Mouse (Mus musculus) spleen, postnatal 14 days (tissue): Measurements from ENCODE around the gene Klhl6.
A peak's percentile ranks its signal among the peaks of the same experiment; 100 is the strongest.
"Not testable (repeated sequence)": the region's sequence is repeated elsewhere in the genome, so short reads cannot be mapped to it uniquely, and the experiment has no call there.

Source experiments
- DNase-seq, 2 experiments: peaks; one replicate each; pipeline ENCODE4 v3.0.0; 2021 to 2022; ENCODE audit warnings: low spot score in 2 of 2

Gene Klhl6

DNA sequence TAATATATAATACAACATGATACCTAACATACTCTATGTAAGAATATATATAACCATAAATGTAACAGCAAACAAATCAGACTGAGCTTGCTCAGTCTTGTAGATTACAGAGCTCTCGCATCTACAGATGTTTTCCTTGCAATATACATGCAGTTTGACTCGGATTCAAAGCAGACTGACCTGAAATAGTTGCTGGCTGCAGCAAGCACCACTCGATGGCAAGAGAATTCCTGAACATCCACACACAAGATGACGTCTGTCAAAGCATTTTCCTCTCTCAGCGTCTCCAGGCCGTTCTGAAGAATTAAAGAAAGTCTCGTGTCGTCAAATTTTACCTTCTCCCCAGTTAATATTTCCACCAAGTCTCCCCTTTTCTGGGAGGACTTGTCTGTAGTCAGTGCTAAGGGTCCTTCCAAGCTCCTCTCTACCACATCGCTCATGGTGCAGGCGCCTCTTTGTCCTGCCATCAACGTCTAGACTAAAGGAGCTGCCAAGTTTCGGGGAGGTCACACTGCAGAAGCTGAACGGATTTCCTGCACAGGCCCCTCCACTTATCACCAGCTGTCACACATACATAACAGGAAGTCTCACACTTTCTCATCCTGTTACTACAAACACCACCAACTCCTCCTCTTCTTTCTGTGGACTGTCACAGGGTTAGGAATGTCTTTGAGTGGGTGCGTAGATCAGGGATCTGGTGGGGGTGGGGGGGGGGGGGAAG is at the start of gene Klhl6:
Klhl6 (minus strand) TSS at position 501 of the 721 bp plus-strand sequence.
- DNase-seq = peak; percentile 35 to 48

DNA sequence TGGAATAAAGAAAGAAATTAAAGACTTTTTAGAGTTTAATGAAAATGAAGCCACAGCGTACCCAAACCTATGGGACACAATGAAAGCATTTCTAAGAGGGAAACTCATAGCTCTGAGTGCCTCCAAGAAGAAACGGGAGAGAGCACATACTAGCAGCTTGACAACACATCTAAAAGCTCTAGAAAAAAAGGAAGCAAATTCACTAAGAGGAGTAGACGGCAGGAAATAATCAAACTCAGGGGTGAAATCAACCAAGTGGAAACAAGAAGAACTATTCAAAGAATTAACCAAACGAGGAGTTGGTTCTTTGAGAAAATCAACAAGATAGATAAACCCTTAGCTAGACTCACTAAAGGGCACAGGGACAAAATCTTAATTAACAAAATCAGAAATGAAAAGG is 44.4 kb upstream of the Klhl6 start:
- DNase-seq = not testable (repeated sequence)

DNA sequence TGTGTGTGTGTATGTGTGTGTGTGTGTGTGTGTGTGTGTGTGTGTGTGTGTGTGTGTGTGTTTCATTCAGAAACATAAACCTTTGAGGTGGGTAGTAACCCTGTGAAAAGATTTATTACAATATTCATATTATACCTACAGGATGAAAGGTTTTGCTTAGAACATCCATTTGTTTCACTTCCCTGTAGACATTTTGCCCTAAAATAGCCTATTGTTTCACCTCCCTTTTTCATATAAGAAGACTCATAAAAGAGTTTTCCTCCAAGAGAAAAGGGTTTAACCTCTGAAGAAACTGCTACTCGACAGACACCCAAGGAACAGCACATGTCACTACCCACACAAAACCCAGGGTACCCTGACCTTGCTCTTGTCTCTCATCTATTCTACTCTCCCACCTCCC is 40.0 kb upstream of the Klhl6 start:
- no peak for DNase-seq

DNA sequence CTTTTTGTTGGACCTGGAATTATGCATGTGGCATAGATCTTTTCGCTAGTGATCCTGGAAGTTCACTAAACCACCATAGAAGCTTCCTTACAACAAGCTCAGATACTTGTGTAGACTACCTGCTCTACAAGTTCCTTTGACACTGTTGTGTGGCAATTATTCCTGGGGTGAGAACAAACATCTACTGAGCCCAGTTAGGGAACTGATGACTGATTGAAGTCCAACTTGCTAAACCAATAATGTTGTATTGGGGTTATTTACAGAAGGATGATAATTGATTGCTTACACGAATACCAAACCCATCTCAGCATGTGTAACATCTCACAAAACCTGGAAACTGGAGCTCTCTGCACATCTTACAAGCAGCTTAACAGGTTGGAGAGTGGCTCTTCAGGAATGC is 39.0 kb upstream of the Klhl6 start:
- no peak for DNase-seq

DNA sequence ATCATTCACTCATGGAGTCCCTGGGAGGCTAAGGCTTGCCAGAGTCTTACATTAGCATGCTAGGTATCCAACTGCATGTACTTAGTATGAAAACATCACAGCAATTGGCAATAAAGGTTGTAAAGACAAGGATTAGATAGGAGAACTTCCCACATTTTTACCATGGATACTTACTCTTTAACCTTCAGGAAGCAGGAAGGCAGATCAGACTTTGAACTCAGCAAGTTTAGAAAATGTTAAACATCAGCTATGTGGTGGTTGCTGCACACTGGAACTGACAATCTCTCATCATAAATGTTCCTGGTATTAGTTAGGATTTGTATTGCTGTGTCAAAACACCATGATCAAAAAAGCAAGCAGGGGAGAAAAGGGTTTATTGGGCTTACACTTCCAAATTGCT is 29.8 kb upstream of the Klhl6 start:
- DNase-seq = no peak

DNA sequence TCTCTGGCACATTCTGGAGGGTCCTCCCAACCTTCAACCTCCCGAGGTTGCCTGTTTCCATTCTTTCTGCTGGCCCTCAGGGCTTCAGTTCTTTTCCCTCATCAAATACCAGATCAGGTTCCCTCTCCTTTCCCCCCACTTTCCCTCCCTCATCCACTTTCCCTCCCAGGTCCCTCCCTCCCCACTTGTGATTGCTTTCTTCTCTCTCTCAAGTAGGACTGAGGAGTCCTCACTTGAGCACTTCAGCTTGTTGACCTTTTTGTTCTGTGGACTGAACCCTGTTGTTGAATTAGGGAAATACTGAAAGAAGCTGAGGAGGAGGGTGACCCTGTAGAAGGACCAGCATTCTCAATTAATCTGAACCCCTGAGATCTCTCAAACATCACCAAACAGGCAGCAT is 23.2 kb upstream of the Klhl6 start:
- no peak for DNase-seq

DNA sequence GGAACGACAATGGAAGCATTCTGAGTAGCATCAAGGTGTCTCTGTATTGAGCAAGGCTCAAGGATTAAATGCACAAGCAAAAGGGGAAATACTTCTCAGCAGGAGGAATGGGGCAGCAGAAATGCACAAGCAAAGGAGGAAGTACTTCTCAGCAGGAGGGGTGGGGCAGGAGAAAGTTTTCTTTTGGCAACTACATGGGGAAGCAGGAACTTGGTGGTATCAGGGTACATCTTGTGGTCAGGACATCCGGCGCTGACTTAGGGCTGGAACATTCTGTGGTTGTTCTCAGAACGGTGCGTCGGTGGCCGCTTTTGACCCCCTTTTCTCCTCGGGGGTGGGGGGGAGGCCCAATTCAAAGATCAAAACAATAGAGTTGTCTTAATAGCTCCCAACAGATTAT is 17.4 kb upstream of the Klhl6 start:
- not testable (repeated sequence) for DNase-seq

DNA sequence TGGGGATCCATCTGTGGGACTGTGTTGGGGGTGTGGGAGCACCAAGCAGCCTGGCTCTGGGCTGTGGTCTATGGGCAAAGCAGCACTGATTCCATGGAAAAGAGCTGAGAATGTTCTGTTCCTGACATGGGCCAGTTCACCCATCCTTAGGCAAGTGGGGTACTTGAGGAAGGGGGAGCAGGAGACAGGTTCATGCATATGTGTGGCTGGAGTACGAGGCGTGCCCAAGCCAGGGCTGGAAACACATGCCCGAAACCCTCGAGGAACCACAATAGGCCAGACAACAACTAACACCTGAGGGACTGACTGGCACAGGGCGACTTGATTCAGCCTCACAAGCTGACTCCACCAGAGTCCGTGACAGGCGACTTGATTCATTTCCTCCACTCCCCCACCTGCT is 14.8 kb upstream of the Klhl6 start:
- DNase-seq = no peak

DNA sequence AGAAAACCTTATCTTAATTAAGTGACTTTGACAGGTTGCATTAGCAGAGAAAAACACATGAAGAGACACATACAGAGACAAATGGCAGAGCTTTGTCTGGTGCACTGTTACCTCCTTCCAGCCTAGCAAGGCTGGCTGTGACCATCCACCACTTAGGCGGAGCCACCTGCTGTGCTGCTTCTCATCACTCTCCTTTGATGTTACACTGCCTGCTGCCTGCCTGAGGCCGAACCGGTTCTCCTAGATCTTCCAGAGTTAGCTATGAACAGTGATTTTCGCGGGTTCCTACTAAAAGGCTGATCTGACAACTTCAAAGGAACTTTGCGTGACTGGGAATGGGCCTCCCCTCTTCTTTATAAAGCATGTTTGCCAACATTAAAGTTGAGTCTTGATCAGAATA is 14.1 kb upstream of the Klhl6 start:
- DNase-seq = not testable (repeated sequence)

DNA sequence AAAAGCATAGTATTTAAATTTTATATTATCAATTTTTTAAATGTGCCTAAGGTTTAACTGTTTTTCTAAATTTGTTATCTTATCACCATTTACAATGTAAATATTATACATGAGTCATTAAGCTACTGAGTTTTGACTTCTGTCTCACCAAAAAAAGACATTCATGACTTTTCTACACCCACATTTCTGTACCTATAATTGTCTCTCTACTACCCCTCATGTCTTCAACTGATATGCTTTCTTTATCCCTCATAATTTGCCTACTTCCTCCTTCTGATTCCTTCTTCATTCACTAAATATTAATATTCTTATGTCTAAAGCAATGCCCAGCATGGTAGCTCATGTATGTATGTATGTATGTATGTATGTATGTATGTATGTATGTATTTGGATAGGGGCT is 13.0 kb upstream of the Klhl6 start:
- no peak for DNase-seq

DNA sequence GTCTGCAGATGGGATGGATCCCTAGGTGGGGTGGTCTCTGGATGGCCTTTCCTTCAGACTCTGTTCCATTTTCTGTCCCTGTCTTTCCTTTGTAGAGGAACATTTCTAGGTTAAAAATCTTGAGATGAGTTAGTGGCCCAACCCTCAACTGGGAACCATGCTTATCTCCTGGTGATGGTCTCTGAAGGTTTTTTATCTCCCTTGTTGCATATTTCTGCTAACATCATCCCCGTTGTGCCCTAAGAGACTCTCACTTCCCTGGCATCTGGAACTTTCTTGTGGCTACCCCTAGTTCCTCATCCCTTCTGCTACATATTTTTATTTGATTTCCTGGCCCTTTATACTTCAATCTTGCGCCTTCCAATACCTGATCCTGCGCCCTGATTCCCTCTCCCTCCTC is 10.4 kb upstream of the Klhl6 start:
- DNase-seq = no peak

DNA sequence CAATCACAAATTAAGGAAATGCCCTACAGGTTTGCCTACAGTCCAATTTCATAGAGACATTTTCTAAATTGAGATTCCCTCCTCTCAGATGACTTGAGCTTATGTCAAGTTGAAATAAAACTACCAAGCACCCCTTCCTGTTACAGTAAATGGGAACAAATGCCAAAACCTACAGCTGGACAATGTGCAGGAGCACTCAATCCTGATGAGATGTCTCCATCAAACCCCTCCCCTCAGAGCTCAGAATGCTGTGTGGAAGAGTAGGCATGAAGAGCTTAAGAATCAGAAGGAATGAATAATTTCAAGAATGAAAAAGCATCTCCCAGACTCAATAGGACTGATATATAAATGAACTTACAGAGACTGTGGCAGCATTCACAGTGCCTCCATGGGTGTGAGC is 7.7 kb upstream of the Klhl6 start:
- no peak for DNase-seq

DNA sequence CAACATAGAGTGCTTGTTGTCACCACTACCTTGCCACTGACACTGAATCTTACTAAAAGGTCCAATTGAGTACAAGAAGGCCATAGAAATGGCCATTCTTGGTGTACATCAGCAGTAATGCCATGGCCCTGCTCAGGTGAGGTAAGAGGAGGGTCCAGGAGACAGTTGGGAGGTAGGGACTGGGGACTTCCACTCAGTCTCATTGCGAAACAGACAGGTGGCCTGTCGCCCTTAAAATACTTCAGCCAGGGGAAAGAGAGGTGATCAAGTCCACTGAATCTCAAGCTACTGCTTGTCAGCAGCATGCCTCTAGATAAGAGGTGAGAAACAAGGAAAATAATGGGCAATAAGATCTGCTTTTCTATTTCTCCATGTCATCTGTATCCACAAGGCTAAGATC is 4.8 kb upstream of the Klhl6 start:
- DNase-seq = no peak

DNA sequence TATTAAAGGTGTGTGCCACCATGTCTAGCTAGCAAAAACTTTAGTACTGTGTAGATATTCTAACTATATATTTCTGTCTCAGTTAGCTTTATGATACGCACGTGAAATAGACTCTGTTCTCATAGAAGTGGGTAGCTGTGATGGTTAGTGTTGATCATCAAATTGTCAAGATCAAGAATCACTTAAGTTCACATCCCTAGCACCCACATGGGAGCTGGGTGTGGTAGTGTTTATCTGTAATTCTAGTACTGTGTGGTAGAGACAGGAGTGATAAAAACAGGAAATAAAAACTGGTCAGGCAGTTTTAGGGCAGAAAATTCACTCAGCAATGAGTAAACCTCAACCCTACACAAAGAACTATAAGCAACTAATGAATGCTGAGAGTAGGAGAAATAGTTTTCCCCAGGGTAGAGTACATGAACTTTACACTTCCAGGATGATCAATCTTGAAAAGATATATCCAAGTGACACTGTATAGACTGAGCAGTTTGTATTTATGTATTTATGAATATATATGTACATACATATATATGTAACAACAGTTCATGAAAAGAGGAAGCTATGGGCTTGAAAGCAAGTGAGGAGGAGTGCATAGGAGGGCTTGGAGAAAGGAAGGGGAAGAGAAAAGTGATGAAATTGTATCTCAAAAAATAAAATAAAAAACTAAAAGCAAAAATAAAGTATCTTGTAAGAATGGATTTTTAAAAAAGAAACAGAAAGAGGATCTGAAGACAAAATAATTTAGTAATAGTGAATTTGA is 2.2 kb upstream of the Klhl6 start:
- no peak for DNase-seq

DNA sequence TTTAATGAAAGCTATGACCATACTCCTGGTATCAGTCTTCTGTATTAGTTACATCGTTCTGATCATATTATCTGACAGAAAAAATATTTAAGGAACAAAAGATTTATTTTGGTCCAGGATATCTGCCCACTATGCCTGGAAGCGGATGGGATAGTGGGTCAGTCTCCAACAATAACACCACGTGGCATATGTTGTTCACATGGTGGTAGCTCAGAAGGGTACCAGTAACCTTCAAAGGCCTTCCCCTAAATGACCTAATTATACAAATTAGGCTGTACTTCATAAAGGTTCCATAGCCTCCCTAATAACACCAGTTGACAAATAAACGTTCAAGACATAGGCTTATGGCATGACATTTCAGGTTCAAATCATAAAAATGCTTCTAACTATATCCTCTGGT is 722 bp upstream of the Klhl6 start:
- DNase-seq = no peak

DNA sequence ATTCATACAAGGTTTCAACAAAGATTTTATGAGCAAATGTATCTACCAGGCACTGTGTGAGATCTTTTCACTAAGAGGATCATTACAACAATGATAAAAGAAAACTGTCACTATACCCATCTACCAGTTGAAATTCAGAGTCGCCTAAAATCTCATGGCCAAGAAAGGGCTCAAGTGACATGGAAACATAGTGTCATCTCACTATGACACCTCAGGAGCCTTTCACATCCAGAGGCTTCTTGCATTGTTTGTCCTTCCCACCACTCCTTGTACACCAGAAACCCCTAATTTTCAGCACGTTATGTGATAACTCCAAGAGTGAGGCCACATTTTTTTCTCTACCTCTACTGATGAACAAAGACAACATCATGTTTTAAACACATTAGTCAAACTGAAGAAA is 1.2 kb downstream of the Klhl6 start:
- no peak for DNase-seq

DNA sequence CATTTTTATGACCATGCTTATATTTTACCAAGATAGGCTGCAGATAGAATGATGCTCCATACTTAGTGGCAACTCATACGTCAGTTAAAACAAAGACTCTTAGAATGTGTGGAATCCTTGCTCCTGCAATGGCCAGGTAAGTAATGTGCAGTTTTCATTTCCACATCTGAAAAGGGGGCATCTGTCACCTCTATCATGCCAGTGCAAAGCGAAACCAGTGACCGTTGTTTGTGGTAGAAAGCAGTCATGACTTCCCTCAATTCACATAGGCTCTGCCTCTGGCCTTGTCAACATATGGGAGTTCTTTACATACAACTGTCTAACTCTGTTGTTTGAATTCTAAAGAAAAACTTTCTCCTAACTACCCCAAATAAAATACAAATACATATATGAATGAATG is 1.8 kb downstream of the Klhl6 start:
- DNase-seq = no peak

DNA sequence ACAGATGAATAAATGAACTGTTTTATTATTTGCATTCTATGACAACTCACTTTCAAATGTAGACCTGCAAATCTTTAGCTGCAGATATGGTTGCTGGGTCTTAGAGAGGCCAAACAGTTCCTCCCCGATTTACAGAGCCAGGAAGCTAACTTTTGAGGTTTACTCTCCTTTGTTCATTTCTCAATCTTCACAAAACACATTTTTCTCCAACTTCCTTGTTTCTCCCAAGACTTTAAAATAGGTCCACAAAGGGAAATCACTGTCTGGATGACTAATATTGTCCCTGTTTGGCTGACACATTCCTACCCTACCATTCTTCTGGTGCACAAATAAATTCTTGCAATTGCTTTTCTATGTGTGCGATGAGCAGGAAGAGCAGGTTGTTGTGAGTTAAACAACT is 3.1 kb downstream of the Klhl6 start:
- DNase-seq = no peak

DNA sequence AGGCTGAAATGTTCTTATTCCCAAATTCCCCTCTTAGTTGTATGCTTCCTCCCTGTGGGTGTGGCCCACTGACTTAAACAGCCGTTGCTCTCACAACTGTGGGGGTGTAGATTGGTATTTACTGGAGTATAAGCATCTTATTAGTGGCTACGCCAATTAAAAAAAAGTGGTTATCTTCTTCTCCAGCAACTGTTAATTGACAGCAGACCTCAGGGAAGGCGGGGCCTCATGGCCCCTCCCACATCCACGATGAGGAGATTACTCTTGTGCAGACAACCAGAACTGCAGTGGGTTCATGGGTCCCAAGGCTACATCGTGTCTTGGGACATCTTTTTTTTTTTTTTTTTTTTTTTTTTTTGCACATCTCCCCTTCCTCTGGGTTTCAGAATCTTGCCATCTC is 5.6 kb downstream of the Klhl6 start:
- no peak for DNase-seq

DNA sequence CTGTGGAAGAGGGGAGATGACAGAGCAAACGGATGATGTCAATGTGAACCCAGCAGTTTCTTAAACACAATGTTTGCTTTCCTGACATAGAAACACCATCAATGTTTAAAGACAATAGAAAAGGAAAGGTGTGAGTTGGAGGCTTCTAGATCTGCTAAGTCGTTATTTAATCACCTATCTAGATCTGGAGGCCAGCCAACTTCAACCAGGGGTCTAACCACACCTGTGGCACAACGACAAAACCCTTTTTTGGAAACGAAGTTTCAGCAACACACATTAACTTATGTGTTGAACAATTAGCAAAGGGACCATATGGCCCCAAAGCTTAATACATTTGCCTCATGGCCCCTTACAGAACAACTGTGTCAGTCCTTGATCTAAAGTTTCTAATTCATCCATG is 6.0 kb downstream of the Klhl6 start:
- DNase-seq = no peak

DNA sequence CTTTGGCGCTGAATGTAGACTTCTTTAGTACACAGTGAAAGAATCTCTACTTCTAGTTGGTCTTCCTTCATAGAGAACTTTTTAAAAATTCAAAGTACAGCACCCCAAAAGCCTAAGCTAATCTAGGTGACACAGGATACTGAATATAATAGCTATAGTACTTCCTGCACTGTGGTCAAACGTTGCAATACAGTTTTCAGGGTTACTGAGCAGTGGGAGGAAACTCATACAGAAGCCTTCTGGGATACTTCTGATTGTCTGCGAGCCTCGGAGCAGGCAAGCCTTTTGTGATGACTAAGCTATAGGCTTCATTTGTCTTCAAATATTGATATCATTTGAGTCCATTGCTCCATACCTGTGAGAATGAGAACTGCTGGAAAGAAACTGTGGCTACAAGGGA is 7.4 kb downstream of the Klhl6 start:
- DNase-seq = no peak

DNA sequence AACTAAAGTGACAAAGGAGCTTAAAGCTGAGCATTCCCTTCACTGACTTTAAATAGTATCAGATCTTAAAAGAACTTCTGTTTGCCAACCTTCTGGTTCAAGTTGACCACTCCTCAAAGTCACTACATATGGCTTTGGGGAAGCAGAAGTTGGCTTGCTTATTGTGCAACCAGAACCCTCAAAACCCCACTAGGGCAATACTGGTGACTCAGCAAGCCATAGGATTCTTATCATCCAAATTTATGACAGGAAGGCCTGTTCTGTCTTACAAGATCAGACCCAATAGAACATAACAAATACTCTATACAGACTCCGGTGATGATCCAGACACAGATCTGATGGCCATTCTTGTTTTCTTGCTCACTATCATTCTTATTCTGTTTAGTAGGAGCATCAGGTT is 9.4 kb downstream of the Klhl6 start:
- no peak for DNase-seq

DNA sequence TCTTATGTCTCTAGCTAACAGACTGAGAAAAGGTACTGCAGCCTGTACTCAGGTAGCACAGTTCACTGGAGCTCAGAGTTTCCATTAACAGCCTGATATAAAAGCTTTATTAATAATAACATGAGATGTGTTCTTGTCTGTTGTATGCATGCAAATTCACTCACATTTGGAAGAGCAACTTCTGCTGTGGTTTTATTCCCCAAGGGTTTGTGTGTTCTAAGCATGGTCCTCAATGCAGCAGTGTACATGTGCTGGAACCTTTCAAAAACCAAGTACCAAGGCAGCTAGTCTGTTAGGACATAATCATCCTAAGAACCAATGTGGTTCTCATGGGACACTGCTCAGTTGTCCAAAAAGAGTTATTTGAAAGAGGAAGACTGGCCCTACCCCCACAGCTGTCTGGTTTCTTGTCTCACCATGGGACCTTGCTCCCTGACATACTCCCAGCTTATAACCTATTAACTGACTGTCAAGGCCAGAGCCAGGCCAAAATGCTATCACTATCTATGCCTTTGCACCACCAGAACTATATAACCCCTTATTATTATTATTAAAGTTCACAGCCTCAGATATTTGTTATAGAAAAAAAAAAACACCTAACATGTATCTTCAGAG is 10.0 kb downstream of the Klhl6 start:
- DNase-seq = no peak
